Mouse (Mus musculus) gastrocnemius, postnatal 4 days (tissue): Measurements from ENCODE around the gene Krtap20-2. TPM values are rescaled to one million over a fixed set of nuclear protein-coding genes. Genes with fewer than 3 reads are reported as not detected.
"Not testable (repeated sequence)": the region's sequence is repeated elsewhere in the genome, so short reads cannot be mapped to it uniquely, and the experiment has no call there.

Source experiments
- DNase-seq, 2 experiments: peaks; one replicate each; pipeline ENCODE4 v3.0.0; 2021 to 2022; ENCODE audit warnings: low spot score in 2 of 2, mixed read lengths in 2 of 2
- long read RNA-seq, 2 experiments: library from polyadenylated mRNA; stranded (forward); transcript quantifications; one replicate each; pipeline ENCODE4 v2.0.0; 2021
- total RNA-seq, 2 experiments: library from RNA; stranded (reverse); gene quantifications; 2 replicates each; pipeline ENCODE4 v1.2.3; 2021

The Krtap20-2 gene
- not detected for total RNA-seq
- long read RNA-seq, experiment 1, result 0 reads
- long read RNA-seq, experiment 2, result 0 reads

DNA sequence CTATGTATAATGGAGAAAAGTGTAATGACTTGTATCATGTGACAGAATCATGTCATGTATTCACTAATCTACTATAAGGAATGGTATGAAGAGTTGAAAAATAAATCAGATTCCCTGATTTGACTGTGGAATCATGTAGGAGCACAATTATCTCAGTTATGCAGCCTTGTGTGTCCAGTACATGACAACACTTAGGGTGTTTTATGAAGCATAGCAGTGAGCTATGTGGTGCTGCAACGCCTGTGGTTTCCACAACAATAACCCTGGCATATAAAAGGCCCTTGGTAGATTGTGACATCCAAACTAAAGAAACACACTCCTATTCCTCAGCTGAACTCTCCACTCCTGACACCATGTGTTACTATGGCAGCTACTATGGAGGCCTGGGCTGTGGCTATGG lies at the start of gene Krtap20-2:
TSS of gene Krtap20-2 (plus strand) at position 301 of the 400 bp plus-strand sequence.
- no peak for DNase-seq

DNA sequence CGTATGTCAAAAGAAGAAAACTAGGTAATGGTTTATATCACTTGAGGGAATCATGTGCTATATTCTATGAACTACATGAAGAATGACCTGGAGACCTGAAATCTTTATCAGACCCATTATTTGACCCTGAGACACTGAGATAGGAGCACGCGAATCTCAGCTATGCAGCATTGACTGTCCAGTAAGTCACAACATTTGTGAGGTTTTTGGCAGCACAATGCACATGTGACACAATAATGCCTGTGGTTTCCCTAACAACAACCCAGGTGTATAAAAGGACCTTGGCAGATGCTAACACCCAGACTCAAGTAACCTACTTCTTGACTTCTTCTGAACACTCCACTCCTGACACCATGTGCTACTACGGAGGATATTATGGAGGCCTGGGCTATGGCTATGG lies 48.0 kb upstream of the Krtap20-2 start, which contains the start of gene Gm9789:
TSS of gene Gm9789 (plus strand) at position 301 of the 400 bp plus-strand sequence.
- no peak for DNase-seq

DNA sequence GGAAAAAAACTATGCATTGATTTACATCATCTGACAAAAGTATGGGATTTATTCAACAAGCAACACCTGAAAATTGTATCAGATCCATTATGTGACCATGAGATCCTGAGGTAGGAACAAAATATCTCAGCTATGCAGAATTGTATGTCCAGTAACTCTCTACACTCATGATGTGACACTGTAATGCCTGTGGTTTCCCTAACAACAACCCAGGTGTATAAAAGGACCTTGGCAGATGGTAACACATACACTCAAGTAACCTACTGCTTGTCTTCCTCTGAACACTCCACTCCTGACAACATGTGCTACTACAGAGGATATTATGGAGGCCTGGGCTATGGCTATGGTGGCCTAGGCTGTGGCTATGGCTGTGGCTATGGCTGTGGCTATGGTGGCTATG lies 36.5 kb upstream of the Krtap20-2 start, which contains the start of gene Gm7735:
TSS of gene Gm7735 (plus strand) at position 301 of the 400 bp plus-strand sequence.
- DNase-seq, result not testable (repeated sequence)

DNA sequence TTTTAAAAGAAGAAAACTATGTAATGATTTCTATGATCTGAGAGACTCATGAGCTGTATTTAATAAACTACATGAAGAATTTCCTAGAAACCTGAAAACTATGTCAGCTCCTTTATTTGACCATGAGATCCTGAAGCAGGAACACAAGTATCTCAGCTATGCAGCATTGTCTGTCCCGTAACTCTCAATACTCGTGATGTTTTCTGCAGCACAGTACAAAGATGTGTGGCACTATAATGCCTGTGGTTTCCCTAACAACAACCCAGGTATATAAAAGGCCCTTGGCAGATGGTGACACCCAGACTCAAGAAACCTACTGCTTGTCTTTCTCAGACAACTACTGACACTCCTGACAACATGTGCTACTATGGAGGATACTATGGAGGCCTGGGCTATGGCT lies 31.2 kb upstream of the Krtap20-2 start, which contains the start of gene 1110057P08Rik:
TSS of gene 1110057P08Rik (plus strand) at position 301 of the 400 bp plus-strand sequence.
- DNase-seq, result no peak

DNA sequence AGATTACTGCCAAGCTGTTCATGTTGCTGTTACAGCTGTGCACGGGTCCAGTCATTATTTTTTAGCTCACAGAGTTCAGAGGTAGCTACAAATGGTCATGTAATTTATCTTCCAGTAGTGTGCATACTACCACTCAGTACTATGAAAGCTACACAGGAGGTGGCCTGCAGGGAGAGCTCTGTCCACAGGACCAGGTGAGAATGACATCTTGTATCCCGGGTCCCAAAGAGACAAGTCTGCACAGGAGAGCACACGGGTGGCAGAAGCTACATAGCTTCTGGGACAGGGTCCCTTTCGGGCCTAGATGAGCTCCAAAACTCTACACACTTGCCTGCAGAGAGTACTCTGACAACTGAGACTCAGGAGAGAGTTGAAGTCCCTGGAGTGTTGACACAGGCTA lies 17.0 kb upstream of the Krtap20-2 start:
- DNase-seq, result no peak

Other genes starting within 250 kb of the Krtap20-2 start
- not detected for gene Krtap16-3, start 243.0 kb upstream of the Krtap20-2 start, total RNA-seq
- not detected for gene Krtap22-2, start 195.1 kb upstream of the Krtap20-2 start, total RNA-seq
- not detected for gene Gm10229, start 190.6 kb upstream of the Krtap20-2 start, total RNA-seq
- not detected for gene Krtap6-1, start 174.2 kb upstream of the Krtap20-2 start, total RNA-seq
- not detected for gene Gm10228, start 164.4 kb upstream of the Krtap20-2 start, total RNA-seq
- gene Krtap6-5, start 158.0 kb upstream of the Krtap20-2 start, total RNA-seq, result not detected
- gene 1110025L11Rik, start 141.9 kb upstream of the Krtap20-2 start, total RNA-seq, result not detected
- gene Krtap6-3, start 121.8 kb upstream of the Krtap20-2 start, total RNA-seq, result not detected
- gene Gm6358, start 65.0 kb upstream of the Krtap20-2 start, total RNA-seq, result not detected
- not detected for gene Gm10061, start 54.8 kb upstream of the Krtap20-2 start, total RNA-seq
- gene Gm9789, start 47.9 kb upstream of the Krtap20-2 start, total RNA-seq, result not detected
- gene Gm7735, start 36.4 kb upstream of the Krtap20-2 start, total RNA-seq, result not detected
- not detected for gene 1110057P08Rik, start 31.1 kb upstream of the Krtap20-2 start, total RNA-seq
- not detected for gene Krtap21-1, start 198.0 kb downstream of the Krtap20-2 start, total RNA-seq
- gene Krtap6-2, start 214.2 kb downstream of the Krtap20-2 start, total RNA-seq, result not detected